Mouse (Mus musculus): ENCODE measurements around the gene Fbxl17.

The Fbxl17 gene

DNA sequence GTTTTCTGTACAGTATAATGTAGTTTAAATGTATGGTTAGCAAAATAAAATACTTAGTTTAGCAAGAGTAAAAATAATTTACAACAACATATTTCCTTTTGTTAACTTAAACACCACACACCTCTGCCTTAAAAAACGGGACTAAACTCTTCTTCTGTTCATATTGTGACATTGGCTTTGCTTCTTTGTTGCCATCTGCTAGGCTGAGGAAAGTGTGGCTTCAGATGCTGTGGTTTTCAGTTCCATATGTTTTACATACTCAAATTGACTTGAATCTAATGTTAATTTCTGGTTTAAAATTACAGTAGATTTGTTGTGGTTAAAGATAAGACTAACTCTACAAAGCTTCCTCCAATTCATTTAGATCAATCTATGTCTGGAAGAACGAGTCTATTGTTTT, 218.8 kb downstream of the Fbxl17 start:
- no peak for DNase-seq (ENCODE audit: low read depth, low spot score)

DNA sequence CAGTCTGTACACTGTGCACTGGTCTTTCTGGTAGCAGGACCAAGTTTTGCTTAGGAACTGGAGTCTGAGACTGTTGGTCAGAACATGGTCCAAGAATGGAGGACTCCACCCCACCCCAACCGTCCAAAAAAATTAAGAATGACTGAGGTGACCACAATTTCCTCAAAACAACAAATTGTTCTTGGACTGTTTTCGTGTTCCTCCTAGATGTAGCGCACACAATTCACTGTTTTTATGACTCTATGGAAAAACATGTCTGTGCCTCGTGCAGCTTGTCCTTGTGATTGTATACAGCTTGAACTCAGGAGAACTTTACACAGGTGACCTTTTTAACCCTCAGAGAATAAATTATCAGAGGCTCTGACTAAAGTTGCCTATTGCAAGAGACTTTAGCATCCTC, 220.7 kb downstream of the Fbxl17 start:
- DNase-seq (ENCODE audit: low read depth, low spot score): no peak

DNA sequence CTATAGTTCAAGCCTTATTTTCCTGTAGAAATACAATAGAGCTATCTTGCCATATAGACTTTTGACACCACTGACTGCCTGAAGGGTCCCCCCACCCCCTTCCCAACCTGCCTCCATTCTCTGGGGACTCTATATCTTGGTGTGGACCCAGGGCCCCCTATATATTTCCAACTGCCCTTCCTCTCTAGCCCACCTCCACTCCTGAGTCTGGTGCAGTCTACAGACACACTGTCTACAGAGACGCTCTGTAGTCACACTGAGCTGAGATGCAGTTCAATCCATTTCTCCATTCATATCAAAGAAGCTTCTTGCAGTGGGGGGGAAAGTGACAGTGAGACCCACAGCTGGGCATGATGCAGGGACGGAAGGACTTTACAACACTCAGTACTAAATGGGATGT, 226.5 kb downstream of the Fbxl17 start:
- no peak for DNase-seq (ENCODE audit: low read depth, low spot score)

DNA sequence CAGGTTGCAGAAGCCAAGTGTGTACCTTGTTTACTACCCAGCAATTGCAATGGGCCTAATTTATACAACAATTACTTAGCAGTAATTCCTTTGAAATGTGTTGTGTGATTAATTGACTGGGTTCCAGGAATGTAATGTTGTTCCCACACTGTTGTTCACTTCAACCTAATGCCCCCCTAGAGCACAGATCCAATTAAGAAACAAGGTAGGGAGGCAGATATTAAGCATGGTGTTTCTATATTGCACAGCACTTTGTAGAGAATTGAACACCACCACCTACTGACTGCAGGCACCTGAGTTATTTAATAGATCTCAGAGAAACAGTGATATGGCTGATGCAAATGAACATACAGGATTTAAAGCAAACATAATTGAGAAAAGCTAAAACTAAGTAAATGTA, 226.9 kb downstream of the Fbxl17 start:
- DNase-seq (ENCODE audit: low read depth, low spot score): no peak

DNA sequence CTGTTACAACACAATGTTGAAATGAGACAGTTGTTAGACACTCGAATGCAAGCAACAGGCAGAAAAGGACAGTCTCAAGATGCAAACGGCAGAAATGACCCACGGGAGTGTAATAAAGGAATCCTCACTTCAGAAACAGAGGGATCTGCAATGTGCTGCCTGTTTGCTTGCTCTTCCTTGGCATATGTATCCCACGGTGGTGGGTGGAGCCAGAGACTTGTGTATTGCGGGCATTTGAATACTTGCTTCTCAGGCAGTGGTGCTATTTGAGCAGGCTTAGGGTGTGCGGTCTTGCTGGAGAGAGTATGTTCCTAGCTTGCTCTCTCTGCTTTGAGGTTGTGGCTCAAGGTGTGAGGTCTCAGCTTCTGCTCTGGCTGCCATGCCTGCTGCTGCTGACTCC, 228.8 kb downstream of the Fbxl17 start:
- no peak for DNase-seq (ENCODE audit: low read depth, low spot score)

DNA sequence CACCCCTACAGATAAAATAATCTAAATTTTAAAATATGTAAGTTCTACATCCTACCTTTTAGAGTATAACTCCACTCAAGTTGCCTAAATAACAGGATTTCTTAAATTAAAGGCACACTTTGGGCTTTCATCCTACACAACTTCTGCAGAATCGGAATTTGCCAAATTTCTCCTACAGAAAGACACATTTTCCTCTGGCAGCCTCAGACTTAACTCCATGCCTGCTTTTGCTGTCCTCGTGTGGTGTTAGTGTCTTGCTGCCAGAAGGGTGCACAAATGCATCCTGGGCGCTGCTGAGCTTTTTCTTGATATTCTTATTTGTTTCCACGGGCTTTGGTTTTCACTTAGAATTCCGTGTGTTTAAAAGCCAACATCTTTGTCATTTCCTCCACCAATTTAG, 229.3 kb downstream of the Fbxl17 start:
- DNase-seq (ENCODE audit: low read depth, low spot score): no peak

DNA sequence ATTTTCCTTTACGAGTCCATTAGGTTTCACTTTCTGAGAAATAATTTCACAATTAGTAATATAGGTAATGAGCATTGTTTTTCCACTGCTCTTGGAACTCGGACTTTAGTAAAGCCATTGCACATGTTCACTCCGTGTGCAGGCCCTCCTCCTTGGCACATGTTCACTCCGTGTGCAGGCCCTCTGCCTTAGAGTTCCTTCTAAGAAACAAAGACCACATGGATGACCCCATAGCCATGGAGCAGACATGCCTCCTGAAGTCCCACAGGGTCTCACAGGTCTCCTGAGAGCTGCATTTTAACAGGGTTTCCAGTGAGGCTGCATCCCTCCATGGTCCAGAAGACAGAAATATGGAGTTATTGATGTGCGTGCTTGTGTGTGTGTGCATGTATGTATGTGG, 237.1 kb downstream of the Fbxl17 start:
- no peak for DNase-seq (ENCODE audit: low read depth, low spot score)

DNA sequence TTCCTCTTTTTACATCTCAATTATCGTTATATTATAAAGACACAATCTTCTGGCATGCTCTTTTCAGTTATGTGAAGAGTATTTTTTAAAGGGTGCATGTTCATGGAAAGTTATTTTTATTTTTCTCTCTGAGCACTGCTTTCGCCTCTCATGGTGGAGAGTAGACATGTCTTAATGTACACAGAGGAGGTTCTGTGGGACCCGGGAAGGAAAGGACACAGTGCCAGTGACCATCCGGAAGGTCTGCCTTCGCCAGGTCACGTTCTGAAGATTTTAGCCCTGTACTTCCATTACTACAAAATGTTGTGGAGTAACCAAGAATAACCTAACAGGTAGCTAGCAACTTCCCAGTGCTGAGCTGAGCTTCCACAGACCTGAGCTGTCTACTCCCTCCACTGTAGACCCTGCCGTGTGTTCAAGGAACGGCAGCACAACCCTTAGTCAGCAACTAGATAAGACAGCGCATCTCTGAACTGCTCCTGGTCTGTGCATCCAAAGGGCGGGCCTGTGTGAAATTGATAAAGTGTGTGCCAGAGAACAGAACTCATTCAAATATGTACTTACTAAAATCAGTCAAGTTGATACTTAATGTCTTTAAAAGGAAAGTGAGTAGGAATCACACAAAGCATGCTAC, 238.2 kb downstream of the Fbxl17 start:
- no peak for DNase-seq (ENCODE audit: low read depth, low spot score)

DNA sequence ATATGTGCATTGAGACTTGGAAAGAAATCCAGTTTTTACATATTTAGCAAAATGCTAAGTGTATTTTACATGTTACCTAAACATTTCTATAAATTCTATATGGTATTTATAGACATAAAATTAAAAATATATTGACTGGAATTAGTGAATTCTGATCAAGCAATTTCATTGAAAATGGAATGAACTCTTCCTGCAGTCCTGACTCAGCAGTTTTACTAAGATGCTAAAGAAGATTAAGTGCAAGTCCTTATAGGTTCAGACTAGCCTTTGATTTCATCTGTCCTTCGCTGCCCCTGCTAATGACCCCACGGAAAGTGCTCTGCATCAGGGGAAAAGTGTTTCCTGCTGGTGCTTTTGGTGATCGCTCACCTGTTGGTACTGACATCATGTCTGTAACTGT, 240.7 kb downstream of the Fbxl17 start:
- no peak for DNase-seq (ENCODE audit: low read depth, low spot score)

DNA sequence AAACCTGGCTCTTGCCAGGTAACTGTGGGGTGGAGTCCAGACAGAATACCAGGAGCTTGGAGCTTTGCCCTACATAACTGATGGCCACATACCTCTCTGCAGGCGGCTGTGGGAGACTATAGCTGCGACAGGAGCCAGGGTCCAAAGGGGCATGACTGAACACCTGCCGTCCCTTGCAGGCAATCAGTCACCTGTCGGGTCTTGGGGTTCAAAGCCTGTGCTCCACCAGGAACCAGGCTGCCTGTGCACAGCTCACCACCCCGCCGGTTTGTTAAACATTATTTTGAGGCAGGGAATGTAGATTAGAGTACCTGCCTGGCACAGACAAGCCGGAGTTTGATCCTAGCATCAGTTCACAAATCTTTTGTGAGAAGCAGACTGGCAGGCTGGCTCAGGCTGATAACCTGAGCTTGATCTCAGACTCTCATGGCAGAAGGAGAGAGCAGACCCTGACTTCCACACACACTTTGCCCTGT, 253.6 kb downstream of the Fbxl17 start:
- DNase-seq (ENCODE audit: low read depth, low spot score): no peak

DNA sequence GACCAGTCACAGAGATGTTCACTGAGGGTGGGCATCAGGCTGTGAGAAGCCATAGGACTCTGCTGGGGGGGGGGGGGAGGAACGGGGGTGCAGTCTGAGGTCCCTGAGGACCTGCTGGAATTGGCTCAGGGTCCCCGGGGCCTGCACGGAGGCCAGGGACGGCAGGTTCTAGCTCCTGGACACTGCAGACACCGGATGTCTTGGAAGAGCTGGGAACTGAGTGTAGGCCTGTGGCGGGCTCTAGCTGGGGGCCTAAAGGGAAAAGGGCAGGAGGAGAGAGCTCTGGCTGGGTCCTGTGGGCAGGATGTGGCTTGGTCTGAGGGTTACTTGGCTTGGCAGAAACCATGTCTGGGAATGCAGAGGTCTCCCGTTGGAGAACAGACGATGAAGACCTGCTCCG, 254.3 kb downstream of the Fbxl17 start:
- no peak for DNase-seq (ENCODE audit: low read depth, low spot score)

DNA sequence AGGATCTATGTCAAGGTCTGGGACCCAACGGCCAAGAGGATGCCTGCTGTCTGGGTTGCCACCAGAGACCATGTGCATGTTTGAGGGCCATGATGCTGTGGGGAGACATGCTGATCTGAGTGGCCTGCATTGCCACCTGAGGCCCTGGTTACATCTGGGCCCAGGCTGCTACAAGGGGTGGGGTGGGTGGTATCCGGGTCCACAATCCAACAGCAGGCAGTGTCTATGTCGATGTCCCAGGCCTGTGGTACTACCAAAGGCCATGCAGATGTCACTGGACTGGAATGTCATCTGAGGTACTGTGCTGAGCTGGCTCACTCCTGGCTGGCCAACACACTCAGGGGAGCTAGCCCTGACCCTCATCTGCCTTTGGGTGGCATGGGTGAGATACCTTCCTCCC, 257.1 kb downstream of the Fbxl17 start:
- no peak for DNase-seq (ENCODE audit: low read depth, low spot score)

DNA sequence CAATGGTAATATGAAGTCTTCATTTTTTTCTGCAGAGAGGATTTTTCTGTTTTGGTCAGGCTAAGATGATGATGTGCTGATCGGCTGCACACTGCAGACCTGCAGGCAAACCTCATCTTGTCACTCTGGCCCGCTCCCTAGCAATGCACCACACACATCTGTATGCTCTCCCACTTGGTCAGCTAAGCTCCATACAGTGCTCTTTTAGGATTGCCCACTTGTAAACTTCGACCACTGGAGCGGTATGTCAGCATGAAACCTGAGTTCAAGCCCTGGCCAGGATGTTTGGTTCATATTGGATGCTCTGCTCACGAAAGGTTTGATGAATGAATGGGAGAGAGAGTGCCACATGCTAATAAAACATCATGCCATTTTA, 259.1 kb downstream of the Fbxl17 start:
- no peak for DNase-seq (ENCODE audit: low read depth, low spot score)

DNA sequence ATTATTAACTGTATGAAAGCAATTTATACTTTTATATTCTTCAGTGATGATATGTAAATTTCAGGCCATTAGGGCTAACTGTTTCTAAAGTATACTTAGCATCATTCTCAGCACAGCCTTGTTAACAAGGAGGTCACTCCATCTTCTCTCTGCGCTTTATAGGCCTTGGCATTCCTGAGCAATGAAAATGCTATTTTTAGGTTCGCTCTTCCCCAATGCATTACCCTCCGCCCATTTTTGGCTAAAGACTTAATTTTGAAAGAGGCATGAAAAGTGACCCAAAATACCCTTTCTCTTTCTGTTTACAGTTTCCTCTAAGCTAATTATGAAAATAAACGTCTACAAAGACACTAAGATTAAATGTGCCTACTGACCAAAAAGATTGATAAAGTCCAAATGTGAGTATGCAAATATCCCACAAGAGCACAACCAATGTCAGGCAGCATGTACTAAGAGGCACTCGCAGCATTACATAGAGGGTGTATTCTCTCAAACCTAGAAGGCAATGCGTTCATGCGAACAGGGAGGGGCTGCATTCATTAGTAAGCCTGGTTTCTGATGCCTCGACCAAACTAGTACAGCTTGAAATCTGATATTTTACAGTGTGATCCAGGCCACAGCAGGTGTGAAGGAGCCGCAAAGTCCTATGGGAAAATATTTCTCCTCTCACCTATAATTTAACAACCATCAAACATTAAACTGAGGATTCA, 259.6 kb downstream of the Fbxl17 start:
- no peak for DNase-seq (ENCODE audit: low read depth, low spot score)

DNA sequence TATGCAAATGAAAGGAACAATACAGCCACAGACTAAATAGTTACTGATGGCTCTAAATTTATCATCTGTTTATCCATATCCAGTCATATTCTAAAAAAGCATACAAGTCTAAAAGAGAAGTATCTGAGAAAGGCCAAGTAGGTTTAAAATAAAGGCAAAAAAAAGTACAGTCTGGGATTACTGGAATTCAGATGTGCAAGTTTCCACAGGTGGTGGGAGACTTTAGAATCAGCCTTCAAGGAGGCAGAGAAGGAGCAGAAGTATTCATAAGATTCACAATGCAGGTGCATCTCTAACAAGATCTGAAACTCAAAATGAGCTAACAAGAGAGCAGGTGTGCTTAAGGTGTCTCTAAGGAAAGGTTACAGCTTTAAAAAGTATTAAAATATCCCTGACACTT, 263.0 kb downstream of the Fbxl17 start:
- DNase-seq (ENCODE audit: low read depth, low spot score): no peak

DNA sequence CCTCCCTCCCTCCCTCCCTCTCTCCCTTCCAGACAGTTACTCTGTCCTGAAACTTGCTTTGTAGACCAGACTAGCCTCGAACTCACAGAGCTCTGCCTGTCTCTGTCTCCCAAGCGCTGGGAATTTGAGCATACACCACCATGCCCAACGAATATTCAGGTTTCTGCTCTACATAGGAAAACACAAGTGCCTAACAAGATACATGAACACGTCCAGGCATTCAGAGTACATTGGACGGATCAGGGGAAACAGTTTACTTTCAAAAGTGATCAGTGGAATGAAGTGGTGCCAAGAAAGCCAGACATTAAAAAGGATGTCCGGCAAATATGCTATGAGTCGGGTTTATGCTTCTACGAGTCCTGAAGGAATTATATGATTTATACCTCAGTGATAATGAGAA, 263.6 kb downstream of the Fbxl17 start:
- DNase-seq (ENCODE audit: low read depth, low spot score): no peak

DNA sequence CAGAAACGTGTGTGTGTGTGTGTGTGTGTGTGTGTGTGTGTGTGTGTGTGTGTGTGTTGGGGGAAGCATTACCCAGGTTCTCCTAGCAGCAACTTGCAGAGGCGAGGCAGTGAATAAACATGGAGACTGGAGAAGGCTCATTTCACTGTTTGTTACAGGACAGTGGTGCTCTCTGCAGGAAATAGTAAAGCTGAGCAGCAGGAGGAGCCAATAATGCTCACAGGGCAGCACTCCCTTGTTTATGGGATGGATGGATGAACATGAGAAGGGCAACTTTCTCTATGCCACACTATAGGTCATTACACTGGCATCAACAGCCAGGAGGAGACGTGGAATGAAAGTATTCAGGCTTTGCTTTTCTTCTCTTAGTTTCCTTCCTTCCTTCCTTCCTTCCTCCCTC, 264.0 kb downstream of the Fbxl17 start:
- no peak for DNase-seq (ENCODE audit: low read depth, low spot score)

DNA sequence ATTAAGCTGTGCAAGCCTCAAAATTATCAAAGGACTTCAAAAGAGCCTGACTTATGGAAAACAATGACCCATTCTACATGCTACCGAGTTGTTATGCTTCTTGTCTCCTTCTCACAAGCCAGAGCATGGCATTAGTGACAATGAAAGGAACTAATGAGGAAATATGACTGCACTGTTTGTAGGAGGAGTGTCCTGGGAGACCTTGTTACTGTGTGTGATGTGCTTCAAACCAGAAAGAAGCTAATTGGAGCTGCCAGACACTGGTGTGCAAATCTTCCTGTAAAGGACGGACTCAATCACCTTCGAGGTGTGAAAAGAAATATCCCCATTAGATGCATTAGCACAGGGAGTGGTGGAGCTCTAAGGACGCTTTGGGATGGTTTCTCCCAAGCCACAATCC, 270.7 kb downstream of the Fbxl17 start:
- DNase-seq (ENCODE audit: low read depth, low spot score): no peak

DNA sequence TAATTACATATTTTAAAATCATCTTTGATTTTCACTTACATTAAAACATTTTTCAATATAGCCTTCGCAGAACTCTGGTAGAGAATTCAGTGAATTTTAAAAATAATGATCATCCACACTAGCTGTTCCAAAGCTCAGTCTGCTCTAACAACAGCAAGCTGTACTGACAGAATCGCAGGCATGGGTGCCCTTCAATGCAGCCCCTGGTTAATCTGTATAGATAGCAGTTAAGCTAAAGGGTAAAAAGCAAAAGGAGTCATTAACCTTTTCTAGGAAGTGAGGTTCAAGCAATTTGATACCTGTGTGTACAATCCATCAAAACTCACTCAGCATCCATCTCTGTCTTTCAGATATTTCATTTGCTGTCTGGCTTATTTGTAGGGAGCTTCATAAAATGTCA, 273.4 kb downstream of the Fbxl17 start:
- DNase-seq (ENCODE audit: low read depth, low spot score): no peak

DNA sequence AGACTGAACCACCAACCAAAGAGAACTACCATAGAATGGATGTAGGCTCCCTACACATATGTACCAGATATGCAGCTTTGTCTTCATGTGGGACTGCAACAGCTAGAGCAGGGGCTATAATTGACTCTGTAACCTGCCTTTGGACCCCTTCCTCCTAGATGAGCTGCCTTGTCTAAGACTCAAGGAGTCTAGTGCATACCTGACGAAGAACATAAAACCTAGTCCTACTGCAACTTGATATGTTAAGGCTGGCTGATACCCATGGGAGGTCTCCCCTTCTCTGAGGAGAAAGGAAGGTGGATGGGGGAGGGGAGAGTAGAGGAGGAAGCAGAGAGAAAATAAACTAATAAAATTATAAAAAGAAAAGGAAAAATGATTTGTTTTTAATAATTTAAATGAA, 273.9 kb downstream of the Fbxl17 start:
- no peak for DNase-seq (ENCODE audit: low read depth, low spot score)

DNA sequence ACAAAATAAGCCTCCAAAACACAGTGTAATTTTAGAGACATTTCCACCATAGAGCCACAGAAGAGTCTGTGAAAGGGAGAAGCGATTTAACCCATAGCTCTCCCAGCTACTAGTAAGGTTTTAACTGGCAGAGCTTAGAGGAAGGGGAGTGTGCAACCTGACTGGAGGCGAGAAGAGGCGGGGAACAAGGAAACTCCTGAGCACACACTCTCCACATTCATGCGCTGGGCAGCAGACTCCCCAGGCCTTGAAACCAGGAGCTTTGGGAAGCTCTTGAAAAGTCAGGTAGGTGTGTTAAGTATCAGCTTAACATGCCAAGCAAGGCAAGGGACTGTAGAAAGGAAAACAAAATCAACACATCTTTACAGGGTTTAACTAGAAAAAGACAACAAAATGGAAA, 276.1 kb downstream of the Fbxl17 start:
- DNase-seq (ENCODE audit: low read depth, low spot score): no peak

DNA sequence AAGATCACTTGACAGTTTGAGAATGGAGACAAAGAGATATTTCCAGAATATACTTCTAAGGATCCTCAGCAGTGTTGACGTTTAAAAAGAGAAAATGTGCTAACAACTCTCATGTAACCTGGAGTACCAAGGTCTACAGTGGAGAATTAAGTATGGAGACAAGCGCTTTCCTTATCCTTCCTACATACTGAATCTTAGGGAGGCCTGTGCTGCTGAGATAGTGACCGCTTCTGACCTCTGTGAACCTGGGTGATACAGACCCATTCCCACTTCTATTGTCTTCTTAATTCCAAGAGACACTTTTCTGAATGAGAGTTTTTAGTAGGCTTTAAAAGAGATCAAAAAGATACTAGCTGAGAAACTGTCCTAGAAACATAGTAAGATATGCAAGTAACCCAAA, 278.2 kb downstream of the Fbxl17 start:
- no peak for DNase-seq (ENCODE audit: low read depth, low spot score)

DNA sequence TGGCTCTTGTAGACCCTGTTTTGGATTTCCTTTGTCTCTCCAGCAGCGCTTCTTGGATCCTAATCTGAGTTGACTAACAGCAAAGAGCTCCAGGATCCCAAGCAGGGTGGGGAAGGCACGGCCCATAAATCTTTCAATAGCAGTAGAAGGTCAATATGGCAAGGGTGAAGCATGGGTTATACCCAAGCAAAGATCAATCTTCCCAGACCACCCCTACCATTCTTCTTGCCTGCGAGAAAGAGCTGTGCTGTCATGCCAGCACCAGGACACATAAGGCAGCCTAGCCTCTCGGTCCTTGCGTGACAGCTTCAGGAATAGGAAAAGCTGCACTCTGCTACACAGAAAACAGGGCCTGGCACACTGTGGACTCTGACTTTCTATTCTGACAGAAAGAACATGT, 279.0 kb downstream of the Fbxl17 start:
- no peak for DNase-seq (ENCODE audit: low read depth, low spot score)

DNA sequence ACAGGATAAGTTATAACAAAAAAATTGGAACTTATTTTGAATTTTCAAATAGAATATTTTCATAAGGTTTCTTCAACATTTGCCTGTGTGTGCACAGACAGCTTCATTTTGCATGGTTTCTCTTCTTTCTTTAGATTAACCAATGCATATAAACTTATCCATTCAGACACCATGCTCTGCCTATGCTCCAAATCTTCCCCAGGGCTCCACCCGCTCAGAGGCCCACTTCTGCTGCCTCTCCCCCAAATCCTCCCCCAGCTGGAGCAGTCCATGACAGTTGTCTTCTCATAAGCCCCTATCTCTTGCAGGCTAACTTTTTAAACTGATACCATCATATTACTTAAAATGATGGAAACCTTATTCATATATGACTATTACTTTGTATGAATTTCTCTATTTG, 282.8 kb downstream of the Fbxl17 start:
- DNase-seq (ENCODE audit: low read depth, low spot score): no peak
